Mouse (Mus musculus): Measurements from ENCODE around the gene Zfp536.

DNA sequence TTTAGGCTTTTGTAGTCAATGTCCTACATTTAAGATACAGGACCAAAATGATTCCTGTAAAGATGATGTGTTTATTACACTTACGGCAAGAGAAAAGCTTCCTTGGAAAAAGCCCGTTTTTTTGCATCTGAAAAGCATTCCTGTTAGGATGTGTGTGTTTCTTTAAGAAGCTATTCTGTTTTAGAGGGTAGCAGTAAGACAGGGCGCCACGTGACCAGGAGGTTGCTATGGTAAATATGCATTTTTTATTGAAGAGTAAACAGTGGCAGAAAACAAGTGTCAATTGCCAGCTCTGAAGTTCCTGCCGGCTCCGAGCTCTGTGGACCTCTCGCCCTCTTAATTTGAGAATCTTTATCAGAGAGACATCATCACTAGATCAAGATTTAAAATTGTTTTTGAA is 267.9 kb downstream of the Zfp536 start:
- TF ChIP-seq CTCF (IDR thresholded peaks at IDR 0.05; ENCODE audit: extremely low read depth, insufficient read depth, insufficient read length, insufficient replicate concordance) = no peak
- no peak for TF ChIP-seq POLR2A (IDR thresholded peaks at IDR 0.05; ENCODE audit: low read depth, low read length)
